Mouse (Mus musculus): ENCODE results near the gene Olfr165.
"Not testable (repeated sequence)": the region's sequence is repeated elsewhere in the genome, so short reads cannot be mapped to it uniquely, and the experiment has no call there.

Gene Olfr165

GRCm38 (mm10) chr16:19423034-19423433 lies at the start of gene Olfr165:
Gene Olfr165 (minus strand): TSS chr16:19423134.
- DNase-seq (ENCODE audit: low read depth), result no peak

- DNase-seq (ENCODE audit: low read depth), result no peak
These were observed 41.4 kb upstream of the Olfr165 start for GRCm38 (mm10) chr16:19464365-19464764.

- DNase-seq (ENCODE audit: low read depth), result not testable (repeated sequence)
These were observed 35.8 kb upstream of the Olfr165 start for GRCm38 (mm10) chr16:19458741-19459140.

GRCm38 (mm10) chr16:19387984-19388383 lies 35.0 kb downstream of the Olfr165 start:
- DNase-seq (ENCODE audit: low read depth), result no peak

All from c-Kit-positive CD71-negative TER-119-negative erythroid progenitor cells, embryonic 14.5 days (primary cell).